Mouse (Mus musculus) bone marrow macrophage, adult 2 months (primary cell): ENCODE results near the gene Fkbp9.

Experiments
- CTCF ChIP-seq: IDR thresholded peaks from 2 replicates; pipeline ENCODE4 v1.5.1; 2012; ENCODE audit warnings: low read depth, mild to moderate bottlenecking, low read length, moderate library complexity
- POLR2A ChIP-seq: IDR thresholded peaks from 2 replicates; pipeline ENCODE4 v1.6.1; 2012; ENCODE audit warnings: mild to moderate bottlenecking, low read depth, low read length, borderline replicate concordance

GRCm38 (mm10) chr6:56901336-56901735 lies 69.5 kb downstream of the Fkbp9 start:
- TF ChIP-seq CTCF = no peak
- no peak for TF ChIP-seq POLR2A
